Mouse (Mus musculus): ENCODE measurements around the gene Sox8. TPM values are rescaled to one million over a fixed set of nuclear protein-coding genes. Genes with fewer than 3 reads are reported as not detected.

Gene Sox8
- total RNA-seq, 1 experiment from 2014 or later, result not detected

DNA sequence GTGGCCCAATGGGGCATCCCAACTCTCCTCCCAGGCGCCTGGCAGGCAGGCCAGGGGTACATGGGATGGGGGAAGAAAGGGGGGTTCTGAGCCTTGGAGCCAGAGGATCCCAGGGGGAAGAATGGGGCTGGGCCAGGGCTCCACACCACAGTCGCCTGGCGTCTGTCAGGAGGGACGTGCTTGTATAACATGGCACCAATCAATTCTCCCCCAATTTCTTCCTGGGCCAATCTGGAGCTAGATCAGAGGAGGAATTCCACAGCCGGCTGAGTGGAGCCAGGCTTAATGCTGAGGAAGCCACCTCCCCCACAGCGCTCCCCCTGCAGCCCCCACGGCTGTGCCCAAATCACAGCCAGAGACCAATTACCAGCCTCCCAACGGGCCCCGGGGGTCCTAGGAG is 50.0 kb downstream of the Sox8 start:
- no peak for ATAC-seq (replicated peaks in 1 of 2; ENCODE audit: insufficient read depth in 1 of 2, low FRiP score in 2 of 2, low TSS enrichment in 1 of 2, low read depth in 1 of 2, poor library complexity in 2 of 2, severe bottlenecking in 2 of 2)

DNA sequence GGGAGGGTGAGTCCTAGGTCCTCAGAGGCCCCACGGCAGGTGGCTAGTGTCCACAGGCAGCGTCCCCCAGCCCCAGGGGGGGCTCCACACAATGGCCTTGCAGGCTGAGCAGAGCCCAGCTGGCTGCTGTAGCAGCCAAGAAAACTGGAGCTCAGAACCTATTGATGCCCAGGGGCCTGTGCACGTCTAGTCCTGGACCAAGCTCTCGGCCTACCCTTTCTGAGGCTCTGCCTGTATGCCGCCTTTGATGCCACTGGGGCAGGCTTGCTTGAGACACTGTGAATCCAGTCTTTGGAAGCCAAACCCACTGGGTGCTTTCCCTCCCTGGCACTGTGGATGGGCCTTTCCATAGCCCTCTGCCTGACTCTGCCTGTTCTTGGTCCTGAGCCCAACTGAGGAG is 51.0 kb downstream of the Sox8 start:
- ATAC-seq (replicated peaks in 1 of 2; ENCODE audit: insufficient read depth in 1 of 2, low FRiP score in 2 of 2, low TSS enrichment in 1 of 2, low read depth in 1 of 2, poor library complexity in 2 of 2, severe bottlenecking in 2 of 2), result no peak

DNA sequence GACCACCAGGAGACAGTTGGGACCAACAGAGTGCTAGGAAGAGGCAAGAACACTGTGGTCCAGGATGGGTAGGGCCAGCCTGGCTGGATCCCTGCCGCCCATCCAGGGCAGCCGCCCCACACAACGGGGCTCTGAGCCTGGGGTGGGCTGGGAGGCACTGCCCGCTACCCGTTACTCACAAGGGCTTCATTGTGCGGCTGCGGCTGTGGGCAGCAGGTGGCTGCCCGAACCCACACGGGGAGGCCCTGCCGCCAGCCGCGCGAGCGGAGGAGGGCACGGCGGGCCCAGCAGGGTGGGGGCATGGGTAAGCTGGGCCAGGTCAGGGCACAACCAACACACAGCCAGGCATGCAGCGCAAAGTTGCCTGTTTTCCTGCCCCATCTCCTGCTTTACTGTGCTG is 52.3 kb downstream of the Sox8 start:
- no peak for ATAC-seq (replicated peaks in 1 of 2; ENCODE audit: insufficient read depth in 1 of 2, low FRiP score in 2 of 2, low TSS enrichment in 1 of 2, low read depth in 1 of 2, poor library complexity in 2 of 2, severe bottlenecking in 2 of 2)

DNA sequence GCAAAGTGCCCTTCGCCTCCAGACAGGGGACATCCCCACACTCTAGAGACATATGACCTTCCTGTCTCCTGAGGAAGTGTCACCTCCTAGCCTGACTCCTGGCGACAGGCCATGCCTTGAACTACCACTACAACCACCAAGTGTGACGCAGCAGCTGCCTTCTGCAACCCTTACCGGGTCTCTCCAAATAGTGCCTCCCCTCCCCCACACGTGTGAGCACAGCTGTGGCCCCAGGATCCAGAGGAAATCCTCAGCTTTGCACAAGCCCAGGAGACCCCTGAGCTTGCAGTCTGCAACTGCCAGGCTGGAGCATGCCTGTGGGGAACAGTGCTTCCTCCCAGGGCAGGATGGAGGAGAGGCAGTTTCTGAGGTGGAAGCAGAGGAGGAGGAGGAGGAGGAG is 54.2 kb downstream of the Sox8 start:
- 0 out of 4 replicates have a peak, but pooled peaks of 1 of the 2 experiments have one; percentile 17 for ATAC-seq (replicated peaks in 1 of 2; ENCODE audit: insufficient read depth in 1 of 2, low FRiP score in 2 of 2, low TSS enrichment in 1 of 2, low read depth in 1 of 2, poor library complexity in 2 of 2, severe bottlenecking in 2 of 2)

Other genes starting within 250 kb of the Sox8 start
- gene Tpsab1, start 225.1 kb downstream of the Sox8 start, total RNA-seq (2017), result not detected in 2 replicates
- not detected in 2 replicates for gene Tpsb2, start 204.4 kb downstream of the Sox8 start, total RNA-seq (2017)
- not detected in 2 replicates for gene Tpsg1, start 201.4 kb downstream of the Sox8 start, total RNA-seq (2017)
- gene Cacna1h, start 136.9 kb downstream of the Sox8 start, total RNA-seq (2017), result 0.74 TPM in 1 of 2 replicates, not detected in the other
- gene Tekt4, start 116.1 kb downstream of the Sox8 start, total RNA-seq (2017), result not detected in 2 replicates
- not detected in 2 replicates for gene Sstr5, start 73.4 kb downstream of the Sox8 start, total RNA-seq (2017)
- 6.7 and 12.1 TPM in 2 replicates for gene Lmf1, start 8.4 kb upstream of the Sox8 start, total RNA-seq (2017)
- not detected in 2 replicates for gene Gng13, start 146.5 kb upstream of the Sox8 start, total RNA-seq (2017)
- 11.9 and 12.8 TPM in 2 replicates for gene Chtf18, start 156.7 kb upstream of the Sox8 start, total RNA-seq (2017)
- gene Rpusd1, start 157.0 kb upstream of the Sox8 start, total RNA-seq (2017), result 1.8 and 4.6 TPM in 2 replicates
- not detected in 2 replicates for gene Mslnl, start 165.4 kb upstream of the Sox8 start, total RNA-seq (2017)
- gene Msln, start 183.7 kb upstream of the Sox8 start, total RNA-seq (2017), result not detected in 2 replicates
- 13.4 and 21.5 TPM in 2 replicates for gene Narfl, start 203.1 kb upstream of the Sox8 start, total RNA-seq (2017)
- 18.6 and 42.3 TPM in 2 replicates for gene Haghl, start 215.0 kb upstream of the Sox8 start, total RNA-seq (2017)
- 0.38 TPM in 1 of 2 replicates, not detected in the other for gene Ccdc78, start 215.9 kb upstream of the Sox8 start, total RNA-seq (2017)
- 21.1 and 33.3 TPM in 2 replicates for gene Fam173a, start 222.2 kb upstream of the Sox8 start, total RNA-seq (2017)
- not detected in 2 replicates for gene AC134908.4, start 225.0 kb upstream of the Sox8 start, total RNA-seq (2017)
- gene Metrn, start 226.4 kb upstream of the Sox8 start, total RNA-seq (2017), result 24.9 and 26.5 TPM in 2 replicates
- gene Fbxl16, start 238.4 kb upstream of the Sox8 start, total RNA-seq (2017), result 0.06 TPM in 1 of 2 replicates, not detected in the other